Comparison of ENCODE assay signal across 19 mouse cellular contexts in the genomic region with DNA sequence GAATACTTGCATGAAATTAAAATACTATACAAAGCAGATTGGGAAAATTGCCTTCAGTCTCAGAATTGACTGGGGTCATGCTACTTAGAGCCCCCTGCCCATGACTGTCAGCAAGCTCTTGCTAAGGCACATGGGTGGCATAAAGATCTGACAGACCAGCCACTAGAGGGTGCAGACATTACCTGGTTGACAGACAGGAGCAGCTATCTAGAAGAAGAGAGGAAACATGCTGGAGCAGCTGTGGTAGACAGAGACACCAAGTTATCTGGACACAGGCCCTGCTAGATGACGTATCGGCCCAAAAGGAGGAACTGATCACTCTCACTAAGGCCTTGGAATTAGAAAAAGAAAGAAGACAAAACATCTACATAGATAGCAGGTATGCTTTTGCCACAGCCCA. TPM values are rescaled to one million over a fixed set of nuclear protein-coding genes. Genes with fewer than 3 reads are reported as not detected.
A peak's percentile ranks its signal among the peaks of the same experiment; 100 is the strongest.
DNase-seq lines count a peak whose midpoint lies in the region; ATAC-seq and TF ChIP-seq lines count a peak whose summit lies in the region.
"Had no signal": no experiment of that assay in that cellular context is flagged by ENCODE, and none has a peak within 500 bp of the region (broad histone marks: within the 10 kb centered on the region; RNA-seq: fewer than 3 reads in every experiment).

No protein-coding gene starts in this region.

- H3K27me3 ChIP-seq in CH12.LX (replicated peaks), result no peaks in the 10 kb centered on the region
- H3K27me3 ChIP-seq in liver, postnatal 0 days (ENCODE audit: insufficient read depth, low read length), result no peaks in the 10 kb centered on the region
- H3K27me3 ChIP-seq: embryonic facial prominence, embryonic 13.5 days; intestine, embryonic 15.5 days; limb, embryonic 15.5 days had no signal

- H3K9me3 ChIP-seq in CH12.LX (replicated peaks; ENCODE audit: low read length), result peaks cover 16% of the 10 kb centered on the region
- peaks cover 18% of the 10 kb centered on the region for H3K9me3 ChIP-seq in liver, postnatal 0 days (ENCODE audit: low read length)

- peak; percentile 61 for TF ChIP-seq RAD21 in CH12.LX (IDR thresholded peaks at IDR 0.05; ENCODE audit: low read depth, low read length)

- H3K9ac ChIP-seq in CH12.LX (ENCODE audit: insufficient read depth, low read depth), result no peak overlapping the region
- H3K9ac ChIP-seq in liver, postnatal 0 days (replicated peaks), result no peak overlapping the region
- H3K9ac ChIP-seq: embryonic facial prominence, embryonic 13.5 days; intestine, embryonic 15.5 days; limb, embryonic 15.5 days had no signal

- no peak overlapping the region for H3K4me3 ChIP-seq in CH12.LX (replicated peaks in 1 of 3; ENCODE audit: low read depth in 2 of 3, low read length in 2 of 3, poor library complexity in 1 of 3)
- H3K4me3 ChIP-seq in liver, postnatal 0 days (ENCODE audit: low read depth, low read length), result no peak overlapping the region
- H3K4me3 ChIP-seq: embryonic facial prominence, embryonic 13.5 days; hindbrain, embryonic 10.5 days; intestine, embryonic 15.5 days; limb, embryonic 15.5 days had no signal

- no peak overlapping the region for H3K27ac ChIP-seq in CH12.LX (ENCODE audit: insufficient read depth, low read depth)
- H3K27ac ChIP-seq in liver, postnatal 0 days (ENCODE audit: low read depth), result no peak overlapping the region
- H3K27ac ChIP-seq: embryonic facial prominence, embryonic 13.5 days; hindbrain, embryonic 10.5 days; intestine, embryonic 15.5 days; limb, embryonic 15.5 days had no signal

- DNase-seq in CD4-positive, CD25-positive, alpha-beta regulatory T cell, adult 2 months (ENCODE audit: low read depth, low spot score), result peak; percentile 23
- peak; percentile 3 to 5 for DNase-seq in heart, postnatal 10 days
- no peak for DNase-seq in heart, postnatal 4 days
- DNase-seq in CH12.LX (ENCODE audit: extremely low read depth), result peak; percentile 64
- no peak for DNase-seq in liver, postnatal 0 days
- DNase-seq in left cerebral cortex, postnatal 25 days (ENCODE audit: low spot score in 2 of 2), result no peak
- no peak for DNase-seq in adrenal gland, adult 8-10 months
- DNase-seq: cerebellum, adult 8-10 months; kidney, postnatal 4 days; lung, postnatal 10 days; right cerebral cortex, postnatal 25 days; thymus, adult 2 months had no signal

- in situ Hi-C loops in CH12.LX (cut with MboI; ENCODE audit: low pct_ligation_motif_present, low pct_unique_long_range_greater_than_20kb, low sequenced_read_pairs), result loop anchor here (5.0 kb wide), 1 partner anchor 39 kb away; a partner anchor contains a TSS

- no peak for ATAC-seq in CD4-positive, CD25-positive, alpha-beta regulatory T cell, adult 4 months
- ATAC-seq in liver, postnatal 0 days, result no peak
- ATAC-seq: intestine, embryonic 15.5 days had no signal

- TF ChIP-seq POLR2A in CH12.LX (IDR thresholded peaks at IDR 0.05; ENCODE audit: low read depth, low read length), result no peak

- peaks cover 0 to 5% of the 10 kb centered on the region in 2 experiments; a peak in 1 of 4 replicates for H3K4me1 ChIP-seq in CH12.LX (ENCODE audit: control insufficient read depth in 1 of 2, insufficient read depth in 2 of 2)
- no peaks in the 10 kb centered on the region for H3K4me1 ChIP-seq in liver, postnatal 0 days (ENCODE audit: insufficient read depth)
- H3K4me1 ChIP-seq: embryonic facial prominence, embryonic 13.5 days; hindbrain, embryonic 10.5 days; intestine, embryonic 15.5 days; limb, embryonic 15.5 days had no signal

- H3K36me3 ChIP-seq in CH12.LX (replicated peaks in 1 of 2; ENCODE audit: control insufficient read depth in 1 of 2, insufficient read depth in 1 of 2, low read length in 1 of 2), result no peaks in the 10 kb centered on the region
- no peaks in the 10 kb centered on the region for H3K36me3 ChIP-seq in liver, postnatal 0 days (replicated peaks; ENCODE audit: insufficient read depth, low read length)
- H3K36me3 ChIP-seq: embryonic facial prominence, embryonic 13.5 days; hindbrain, embryonic 10.5 days; intestine, embryonic 15.5 days; limb, embryonic 15.5 days had no signal

- no peak overlapping the region for H3K4me2 ChIP-seq in CH12.LX (ENCODE audit: insufficient read depth, low read depth, poor library complexity, severe bottlenecking)
- no peak overlapping the region for H3K4me2 ChIP-seq in liver, postnatal 0 days (ENCODE audit: low read depth, low read length)
- H3K4me2 ChIP-seq: embryonic facial prominence, embryonic 13.5 days; intestine, embryonic 15.5 days; limb, embryonic 15.5 days had no signal

- no peaks in the 10 kb centered on the region for H3K79me2 ChIP-seq in CH12.LX (replicated peaks; ENCODE audit: control insufficient read depth, extremely low read depth, insufficient read depth, poor library complexity, severe bottlenecking)

- 61% methylated on average over 2 of the region's 2 CpGs for WGBS in liver, postnatal 0 days (ENCODE audit: insufficient replicate concordance)

- dilution Hi-C loops in CH12.LX (cut with MboI; ENCODE audit: extremely low pct_ligation_motif_present, extremely low pct_unique_long_range_greater_than_20kb, low sequenced_read_pairs), result no loop called here

- TF ChIP-seq CTCF in CH12.LX (conservative IDR thresholded peaks at IDR 0.05 in 1 of 2, IDR thresholded peaks at IDR 0.05 in 1 of 2; ENCODE audit: low read depth in 2 of 2, low read length in 2 of 2), result peak in 1 of 2 experiments; percentile 70; a peak in 2 of 4 replicates
- peak; percentile 28 for TF ChIP-seq CTCF in liver, postnatal 0 days (IDR thresholded peaks at IDR 0.05; ENCODE audit: low read depth)

- TF ChIP-seq EP300 in CH12.LX (IDR thresholded peaks at IDR 0.05; ENCODE audit: low read length), result no peak
- no peak for TF ChIP-seq EP300 in liver, postnatal 0 days (IDR thresholded peaks at IDR 0.05; ENCODE audit: low read depth)

- intact Hi-C loops in heart, postnatal 10 days (cut with DNase I), result no loop called here
- intact Hi-C loops in left cerebral cortex, postnatal 25 days (cut with DNase I), result no loop called here

TF ChIP-seq in CH12.LX, 34 proteins besides CTCF, POLR2A, EP300 and RAD21:
- TF ChIP-seq USF2 (conservative IDR thresholded peaks at IDR 0.05; ENCODE audit: low read depth, low read length) (no peak), ZKSCAN1 (IDR thresholded peaks at IDR 0.05; ENCODE audit: borderline replicate concordance, low read depth, low read length) (no peak), MYC (IDR thresholded peaks at IDR 0.05; ENCODE audit: low read depth, low read length) (no peak; the same call in 1 of the 2 replicates), RCOR1 (conservative IDR thresholded peaks at IDR 0.05; ENCODE audit: low read depth, low read length) (no peak), E2F4 (IDR thresholded peaks at IDR 0.05; ENCODE audit: insufficient replicate concordance, low read depth, low read length) (no peak), HCFC1 (IDR thresholded peaks at IDR 0.05; ENCODE audit: low read depth, low read length) (0 out of 2 replicates have a peak, but pooled peaks have one; percentile 31), CHD1 (IDR thresholded peaks at IDR 0.05; ENCODE audit: low read depth, low read length) (no peak), IRF4 (IDR thresholded peaks at IDR 0.05; ENCODE audit: low read depth, low read length) (0 out of 2 replicates have a peak, but pooled peaks have one; percentile 43), UBTF (IDR thresholded peaks at IDR 0.05; ENCODE audit: low read depth, low read length) (no peak), POLR2AphosphoS2 (IDR thresholded peaks at IDR 0.05; ENCODE audit: low read depth, low read length) (no peak), SMC3 (IDR thresholded peaks at IDR 0.05; ENCODE audit: low read depth, low read length) (peak; percentile 63), MAZ (IDR thresholded peaks at IDR 0.05; ENCODE audit: low read depth, low read length) (no peak)
TF ChIP-seq in CH12.LX: peak in this region for 3.

RNA-seq across cellular contexts. Expression of a gene that starts 1.2 kb away (rescaled TPM):
- not detected for polyA plus RNA-seq in CD4-positive, CD25-positive, alpha-beta regulatory T cell, adult 4 months (2017; shearing (Covaris generic))
- total RNA-seq in heart, postnatal 10 days (2021), result not detected
- not detected for total RNA-seq in heart, postnatal 4 days (2021)
- total RNA-seq in CH12.LX (2012; rRNA removed) (0.04 TPM in 1 of 2 replicates, not detected in the other), CH12.LX (2014; rRNA removed) (not detected in 2 replicates)
- not detected in 2 replicates for polyA plus RNA-seq in CH12.LX (2012; ENCODE audit: insufficient read length, low read depth)
- not detected in 2 replicates for polyA plus RNA-seq in liver, postnatal 0 days (2015; fragmentation: Nextera tagmentation; extraction: Ambion mirVana)
- total RNA-seq in left cerebral cortex, postnatal 25 days (2021), result under 1 TPM in 1 of 2 experiments, not detected in 1; 0.30 TPM
- total RNA-seq in adrenal gland, adult 8-10 months (2022), result under 1 TPM in 2 of 4 experiments, not detected in 2; 0.12 to 0.16 TPM
- total RNA-seq: granulocyte monocyte progenitor cell, adult 5-6 weeks; left cerebral cortex, adult 18-20 months had no signal
- polyA plus RNA-seq: embryonic facial prominence, embryonic 13.5 days; intestine, embryonic 15.5 days; limb, embryonic 15.5 days had no signal

RNA-seq across cellular contexts. Expression of a gene that starts 40.3 kb away (rescaled TPM):
- polyA plus RNA-seq in CD4-positive, CD25-positive, alpha-beta regulatory T cell, adult 4 months (2017; shearing (Covaris generic)), result 10 to 100 TPM; 15.9 to 19.4 TPM
- total RNA-seq in heart, postnatal 10 days (2021), result 10 to 100 TPM; 12.0 to 14.6 TPM
- 10 to 100 TPM in 1 of 2 experiments, 1 to 10 TPM in 1; 10.0 to 11.9 TPM for total RNA-seq in heart, postnatal 4 days (2021)
- total RNA-seq in CH12.LX (2012; rRNA removed) (9.6 and 10.4 TPM in 2 replicates), CH12.LX (2014; rRNA removed) (8.5 and 9.2 TPM in 2 replicates)
- 7.7 and 7.9 TPM in 2 replicates for polyA plus RNA-seq in CH12.LX (2012; ENCODE audit: insufficient read length, low read depth)
- polyA plus RNA-seq in liver, postnatal 0 days (2015; fragmentation: Nextera tagmentation; extraction: Ambion mirVana), result 2.5 and 3.3 TPM in 2 replicates
- total RNA-seq in left cerebral cortex, postnatal 25 days (2021), result 10 to 100 TPM; 15.7 to 17.6 TPM
- total RNA-seq in adrenal gland, adult 8-10 months (2022), result 10 to 100 TPM; 13.3 to 17.8 (median 16.4) TPM

RNA-seq across cellular contexts. Expression of a gene that starts 55.7 kb away (rescaled TPM):
- under 1 TPM; 0.28 to 0.56 TPM for polyA plus RNA-seq in CD4-positive, CD25-positive, alpha-beta regulatory T cell, adult 4 months (2017; shearing (Covaris generic))
- 1 to 10 TPM; 7.3 to 7.9 TPM for total RNA-seq in heart, postnatal 10 days (2021)
- 1 to 10 TPM; 5.3 to 6.7 TPM for total RNA-seq in heart, postnatal 4 days (2021)
- total RNA-seq in CH12.LX (2012; rRNA removed) (0.50 and 0.76 TPM in 2 replicates), CH12.LX (2014; rRNA removed) (0.54 TPM in 2 replicates)
- 0.45 and 0.76 TPM in 2 replicates for polyA plus RNA-seq in CH12.LX (2012; ENCODE audit: insufficient read length, low read depth)
- polyA plus RNA-seq in liver, postnatal 0 days (2015; fragmentation: Nextera tagmentation; extraction: Ambion mirVana), result 0.92 and 0.99 TPM in 2 replicates
- 10 to 100 TPM; 10.6 to 11.9 TPM for total RNA-seq in left cerebral cortex, postnatal 25 days (2021)
- 1 to 10 TPM; 3.5 to 5.2 (median 4.2) TPM for total RNA-seq in adrenal gland, adult 8-10 months (2022)

Comparison
In these comparisons a context has a peak if more than half of its experiments do, and no peak if none do; other contexts are left out.
1. DNase-seq: peak in CD4-positive, CD25-positive, alpha-beta regulatory T cell, adult 2 months (single experiment), heart, postnatal 10 days (2 of 2) and CH12.LX (single experiment); none in heart, postnatal 4 days (single experiment), liver, postnatal 0 days (single experiment), left cerebral cortex, postnatal 25 days (0 of 2) and adrenal gland, adult 8-10 months (single experiment).